Mouse (Mus musculus): ENCODE measurements at regions not wholly inside any gene's neighbourhood (a gene's known extent, or its start where the extent isn't known, plus 50 kb on each side); places are given as distances from the start of the nearest gene placed in this dataset.
"Not testable (repeated sequence)": the region's sequence is repeated elsewhere in the genome, so short reads cannot be mapped to it uniquely, and the experiment has no call there.

DNA sequence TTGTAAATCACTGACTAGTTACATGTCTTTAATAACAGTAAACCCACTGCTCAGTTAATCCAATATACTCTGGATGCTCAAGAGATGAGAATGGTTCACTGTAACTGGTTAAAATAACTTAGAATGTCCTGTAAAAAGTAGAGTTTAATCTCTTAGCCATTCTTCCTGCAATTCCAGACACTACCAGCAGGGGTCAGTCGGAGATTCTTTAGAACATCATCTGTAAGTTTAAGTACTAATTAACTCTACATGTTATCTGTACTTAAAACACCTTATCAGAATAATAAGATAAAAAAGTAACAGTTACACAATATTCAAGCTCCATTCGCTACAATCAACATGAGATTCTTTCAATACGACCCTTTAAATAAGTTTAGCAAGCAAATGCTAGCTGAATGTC is 58.7 kb upstream of the Olig3 start:
- DNase-seq (ENCODE audit: low read depth): no peak

DNA sequence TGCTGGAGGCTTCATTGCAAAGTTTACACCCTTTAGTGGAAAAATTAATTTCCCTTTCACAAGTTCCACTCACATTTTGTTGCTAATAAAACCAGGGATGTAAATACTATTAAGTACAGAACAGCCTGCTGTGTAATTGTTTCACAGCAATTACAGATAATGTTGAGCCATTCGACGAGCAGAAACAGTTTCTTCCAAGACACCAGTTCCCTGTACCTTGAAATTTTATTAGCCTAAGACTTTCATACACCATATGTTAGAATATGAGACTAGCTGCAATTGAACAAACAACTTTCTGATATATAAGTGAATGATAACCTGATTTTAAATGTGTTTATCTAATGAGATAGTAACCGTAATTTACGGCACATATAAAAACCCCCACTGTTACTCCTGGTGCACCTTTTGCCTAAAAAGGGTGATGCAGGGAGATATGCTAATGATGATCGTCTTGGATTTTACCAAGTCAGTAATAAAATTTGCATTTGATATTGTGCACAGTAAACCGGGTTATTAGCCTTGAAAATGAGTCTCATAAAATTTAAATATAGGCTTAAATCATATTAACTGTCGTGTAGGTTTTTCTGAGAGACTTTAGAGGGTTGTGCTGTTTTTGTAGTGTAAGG is 60.8 kb upstream of the Olig3 start:
- no peak for DNase-seq (ENCODE audit: low read depth)

DNA sequence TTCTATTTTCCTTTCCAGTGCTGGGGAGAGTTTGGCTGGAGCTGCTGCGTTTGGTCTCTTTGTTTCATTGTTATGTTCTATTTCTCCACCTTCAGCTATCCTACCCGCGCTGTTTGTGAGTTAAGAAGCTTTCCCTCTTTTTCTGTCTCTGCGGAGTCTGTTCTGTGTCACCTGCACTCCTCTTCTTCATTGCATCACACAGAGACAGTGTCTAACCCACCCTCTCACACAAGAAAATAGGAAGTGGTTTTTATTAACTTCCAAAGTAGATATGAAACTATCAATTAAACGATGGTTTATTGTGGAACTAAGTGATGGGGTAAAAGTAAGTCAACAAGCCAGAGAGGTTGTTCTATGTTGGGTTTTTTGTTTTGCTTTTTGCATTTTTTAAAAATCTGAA is 64.9 kb upstream of the Olig3 start:
- no peak for DNase-seq (ENCODE audit: low read depth)

DNA sequence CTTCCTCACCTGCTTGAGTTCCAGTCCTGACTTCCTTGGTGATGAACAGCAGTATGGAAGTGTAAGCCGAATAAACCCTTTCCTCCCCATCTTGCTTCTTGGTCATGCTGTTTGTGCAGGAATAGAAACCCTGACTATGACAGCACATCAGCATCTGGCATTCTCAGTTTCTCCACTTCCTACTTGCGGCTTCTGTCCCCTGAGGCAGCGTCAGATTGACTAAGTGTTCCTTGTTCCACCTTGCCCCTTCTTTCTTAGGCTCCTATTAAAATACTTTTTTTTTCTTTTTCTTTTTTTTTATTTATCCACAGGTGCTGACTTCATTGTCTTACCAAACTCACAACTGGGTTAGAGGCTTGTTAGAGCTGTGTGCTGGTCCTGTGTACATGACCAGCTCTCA is 65.3 kb upstream of the Olig3 start:
- not testable (repeated sequence) for DNase-seq (ENCODE audit: low read depth)

DNA sequence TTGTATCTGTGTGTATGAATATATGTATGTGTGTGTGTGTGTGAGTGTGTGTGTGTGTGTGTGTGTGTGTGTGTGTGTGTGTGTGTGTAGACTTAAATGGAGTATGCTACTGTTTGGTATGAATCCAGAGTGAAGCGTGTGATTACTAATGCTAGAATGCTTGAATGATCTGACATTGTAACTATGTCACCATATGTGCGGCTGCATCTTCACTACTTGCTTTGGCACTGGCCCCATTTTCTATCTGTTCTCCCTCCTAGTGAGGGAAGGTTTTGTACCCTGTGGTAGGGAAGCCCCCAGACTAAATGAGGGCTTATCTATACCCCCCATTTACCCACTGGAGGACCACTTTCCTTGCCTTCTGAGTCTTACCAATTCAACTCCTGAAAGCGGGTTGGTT is 74.2 kb upstream of the Olig3 start:
- no peak for DNase-seq (ENCODE audit: low read depth)

DNA sequence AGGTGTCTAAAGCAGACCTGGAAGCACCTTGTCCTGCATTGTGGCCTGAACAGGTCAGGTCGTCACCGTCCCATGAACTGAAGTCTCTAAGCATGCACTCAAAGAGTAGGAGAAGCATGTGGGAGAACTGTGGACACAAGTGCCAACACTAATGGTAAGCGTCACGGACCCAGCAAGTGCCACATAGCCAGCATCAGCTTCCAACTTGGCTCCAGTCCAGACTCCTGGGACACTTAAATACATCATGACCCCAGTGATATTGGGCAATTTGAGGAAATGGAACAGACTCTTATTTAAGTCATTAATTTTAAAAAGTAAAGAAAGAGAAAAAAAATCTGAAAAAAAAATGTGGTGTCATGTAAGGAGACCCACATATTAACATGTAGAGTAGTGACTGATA is 75.3 kb upstream of the Olig3 start:
- no peak for DNase-seq (ENCODE audit: low read depth)

DNA sequence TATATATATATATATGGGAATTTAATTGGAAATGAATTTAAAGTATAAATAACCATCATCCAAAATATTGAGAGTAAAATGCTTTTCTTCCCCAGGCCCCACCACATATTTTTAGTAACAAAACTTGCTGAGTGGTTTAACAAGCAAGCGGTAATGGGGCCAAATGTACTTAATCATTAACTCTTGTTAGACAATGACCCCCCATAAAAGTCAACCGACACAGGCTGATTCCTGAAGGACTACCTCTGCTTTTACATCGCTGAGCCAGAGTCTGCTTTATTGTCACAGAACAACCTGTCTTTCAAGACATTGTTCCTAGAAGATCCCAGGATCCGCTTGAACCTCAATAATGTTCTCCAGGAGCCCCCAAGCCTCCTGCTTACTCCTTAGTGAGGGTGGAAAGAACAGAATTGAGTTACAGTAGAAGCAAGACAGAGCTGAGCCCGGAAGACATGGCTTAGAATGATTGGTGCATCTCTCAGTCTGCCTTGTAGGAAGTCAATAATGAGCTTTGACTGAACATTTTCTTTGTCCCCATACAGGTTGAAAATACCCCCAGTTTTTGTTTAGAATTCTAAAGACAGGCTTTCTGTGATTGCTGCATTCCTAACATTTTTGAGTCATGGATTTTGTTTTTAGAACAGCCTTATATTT is 78.0 kb upstream of the Olig3 start:
- DNase-seq (ENCODE audit: low read depth): no peak

DNA sequence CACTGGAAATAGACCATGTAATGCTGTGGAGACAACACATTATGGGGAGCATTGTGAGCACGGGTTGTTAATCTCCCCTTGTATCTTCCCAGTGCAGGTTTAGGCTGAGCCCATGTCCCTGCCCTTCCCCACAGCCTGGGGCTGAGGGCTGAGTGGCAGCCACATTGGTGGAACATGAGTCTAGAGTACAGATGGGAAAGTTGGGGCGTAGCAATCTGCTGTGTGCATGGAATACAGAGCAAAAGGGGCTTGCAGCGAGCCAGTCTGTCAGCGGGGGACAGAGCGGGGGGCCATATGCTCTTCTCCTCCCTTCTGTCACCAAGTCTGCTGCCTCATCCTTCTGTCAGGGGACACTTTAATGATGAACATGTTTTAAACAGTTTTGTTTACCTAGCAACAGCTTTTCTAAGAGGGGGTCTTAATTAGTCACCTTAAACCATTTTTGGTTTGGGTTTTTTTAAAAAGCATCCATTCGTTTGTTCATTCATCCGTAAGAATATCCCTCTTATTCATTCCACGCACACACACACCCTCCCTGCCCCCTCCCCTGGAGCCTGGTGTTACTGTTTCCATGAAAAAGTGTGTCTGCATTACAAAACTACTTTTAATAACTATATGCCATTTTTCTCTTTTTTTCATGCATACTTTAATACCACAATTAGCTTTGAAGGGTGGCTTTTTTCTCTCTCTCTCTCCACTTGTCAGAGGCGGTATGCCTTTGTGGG is 79.1 kb upstream of the Olig3 start:
- no peak for DNase-seq (ENCODE audit: low read depth)

DNA sequence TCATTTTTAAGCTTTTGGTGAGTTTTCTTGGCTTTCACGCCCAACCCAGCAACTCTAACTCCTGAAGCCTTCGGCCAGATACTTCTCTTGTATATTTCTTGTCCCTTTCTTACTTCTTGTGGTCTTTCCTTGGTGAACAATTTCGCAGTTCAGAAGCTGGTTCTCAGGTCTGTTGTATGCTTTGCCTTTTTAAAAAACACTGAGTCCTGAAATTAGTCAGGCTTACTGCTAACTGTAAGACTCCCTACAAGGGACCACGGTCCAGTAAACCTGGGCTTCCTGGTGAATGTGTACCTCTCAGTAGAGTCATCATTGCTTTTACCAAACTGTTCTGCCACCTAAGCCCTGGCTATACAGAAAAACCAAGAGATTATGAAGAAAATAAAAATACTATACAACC is 81.3 kb upstream of the Olig3 start:
- DNase-seq (ENCODE audit: low read depth): no peak

DNA sequence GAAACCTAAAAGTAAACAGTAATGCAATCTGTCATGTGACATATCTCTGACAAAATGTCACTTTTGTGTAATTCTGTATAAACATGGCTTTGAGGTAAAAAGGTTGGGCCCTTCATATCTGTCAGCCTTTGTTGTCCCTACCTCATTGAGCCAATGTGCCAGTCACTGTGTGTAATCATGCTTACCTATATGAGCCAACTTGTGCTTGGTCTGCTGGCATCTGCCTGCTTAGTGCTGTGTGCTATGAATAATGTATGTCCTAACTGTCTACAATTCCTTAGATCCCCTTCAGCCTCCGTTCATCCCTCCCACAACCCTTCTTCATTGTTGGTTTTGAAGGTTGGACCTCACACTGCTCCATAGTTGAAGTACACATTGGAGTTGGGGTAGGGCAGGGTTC is 86.9 kb upstream of the Olig3 start:
- no peak for DNase-seq (ENCODE audit: low read depth)

DNA sequence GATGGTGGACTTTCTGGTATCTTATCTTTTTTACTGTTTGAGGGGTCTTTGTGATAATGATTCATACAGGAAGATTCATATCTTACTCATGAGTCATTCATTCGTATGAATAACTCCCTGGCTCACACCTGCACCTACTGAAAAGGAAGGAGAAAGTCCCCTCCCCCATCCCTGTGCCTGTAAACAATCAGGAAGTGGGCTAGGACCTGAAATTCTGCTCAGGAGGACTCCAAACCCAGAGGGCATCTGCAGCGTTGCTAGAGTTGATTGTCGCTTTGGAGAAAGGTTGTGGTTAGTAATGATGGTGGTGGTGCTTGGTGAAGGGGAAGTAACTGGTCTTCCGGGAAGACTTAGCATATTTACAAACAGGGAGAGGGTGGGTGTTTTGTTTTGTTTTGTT is 88.3 kb upstream of the Olig3 start:
- no peak for DNase-seq (ENCODE audit: low read depth)

DNA sequence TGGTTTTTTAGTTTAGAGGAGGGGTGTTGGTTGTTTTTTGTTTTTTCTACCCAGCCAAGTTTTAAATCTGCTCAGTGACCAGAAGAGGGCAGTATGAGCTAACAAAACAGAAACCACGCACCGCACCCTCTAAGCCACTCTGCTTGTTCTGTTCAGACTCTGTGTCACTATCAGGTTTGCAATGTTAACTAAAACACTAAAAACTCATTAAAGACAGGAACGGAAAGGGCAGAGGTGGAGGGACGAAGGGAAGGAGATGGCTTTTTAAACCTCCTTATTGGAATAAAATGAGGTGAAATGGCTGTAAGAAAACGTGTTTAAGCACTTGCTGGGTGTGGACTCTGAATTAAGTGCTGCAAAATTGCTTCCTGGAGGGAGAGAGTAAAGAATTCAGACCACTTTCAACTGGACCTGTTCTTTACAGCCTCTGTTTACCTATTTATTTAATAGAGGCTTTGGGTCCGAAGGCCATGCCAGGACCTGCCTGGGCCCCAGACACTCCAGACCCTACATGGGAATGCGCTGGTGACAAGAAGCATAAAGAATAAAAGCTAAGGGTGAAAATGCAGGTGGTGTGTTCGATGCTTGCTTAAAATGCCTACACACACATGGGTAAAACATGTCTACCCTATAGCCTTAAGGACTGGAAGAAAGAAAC is 116.1 kb upstream of the Olig3 start:
- no peak for DNase-seq (ENCODE audit: low read depth)

DNA sequence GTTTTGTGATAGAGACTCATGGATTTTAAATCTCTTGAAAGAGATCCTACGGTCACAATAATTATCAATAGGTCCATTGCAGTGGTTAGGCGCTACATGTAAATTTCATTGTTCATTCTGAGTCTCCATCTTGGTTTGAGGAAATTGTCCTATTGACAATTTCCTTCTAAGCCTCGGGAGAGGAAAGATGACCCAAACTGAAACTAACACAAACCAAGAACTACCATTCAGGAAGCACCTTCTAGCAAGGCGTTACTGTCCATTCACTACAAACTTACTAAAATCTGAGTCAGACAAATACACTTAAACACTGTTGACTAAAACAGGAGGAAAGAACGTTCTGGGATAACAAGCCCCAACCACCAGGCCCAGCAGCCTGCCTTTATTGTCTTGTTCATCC is 140.1 kb upstream of the Olig3 start:
- no peak for DNase-seq (ENCODE audit: low read depth)

DNA sequence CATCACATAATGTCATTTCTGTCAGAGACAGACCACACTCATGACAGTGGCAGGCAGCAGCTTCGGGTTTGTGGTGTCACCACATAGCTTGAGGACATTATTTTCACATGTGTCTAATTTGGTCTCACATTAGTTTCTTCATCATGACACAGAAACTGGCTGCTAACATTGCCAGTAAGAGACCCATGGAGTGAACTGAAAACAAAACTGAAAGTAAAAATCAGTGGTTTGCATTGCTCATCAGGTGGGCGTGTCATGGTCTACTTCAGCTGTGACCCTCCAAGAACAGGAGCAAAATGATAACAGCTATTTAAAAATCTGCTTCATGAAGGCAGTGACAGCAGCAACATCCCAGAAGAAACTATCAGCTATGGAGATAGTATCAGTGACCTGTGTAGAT is 146.6 kb upstream of the Olig3 start:
- DNase-seq (ENCODE audit: low read depth): no peak

DNA sequence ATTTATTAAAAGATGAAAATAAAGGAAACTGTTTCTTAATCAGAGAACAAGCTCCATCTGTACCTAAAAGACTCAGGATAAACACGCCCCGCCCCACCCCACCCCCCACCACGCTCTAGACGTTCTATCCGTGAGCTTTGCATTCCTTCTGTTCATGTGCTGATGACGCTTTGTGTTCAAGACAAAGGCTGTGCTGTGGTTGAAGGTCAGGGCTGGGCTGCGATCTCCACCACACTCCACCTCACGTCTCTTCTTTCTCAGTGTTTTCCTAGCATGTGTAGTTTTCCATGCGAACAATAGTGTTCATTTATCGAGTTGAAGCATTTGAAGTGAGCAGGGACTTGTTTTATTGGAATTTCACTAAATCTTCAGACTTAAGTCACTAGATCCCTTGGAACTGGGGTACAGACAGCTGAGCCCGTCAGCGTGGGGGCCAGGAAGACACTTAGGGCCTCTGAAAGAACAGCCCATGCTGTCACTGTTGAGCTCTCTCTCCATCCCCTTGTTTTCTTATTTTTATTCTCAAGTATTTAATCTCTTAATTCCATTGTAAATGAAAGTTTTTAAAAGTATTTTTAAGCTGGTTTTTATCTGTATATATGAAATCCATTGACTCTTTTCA is 148.1 kb upstream of the Olig3 start:
- no peak for DNase-seq (ENCODE audit: low read depth)

DNA sequence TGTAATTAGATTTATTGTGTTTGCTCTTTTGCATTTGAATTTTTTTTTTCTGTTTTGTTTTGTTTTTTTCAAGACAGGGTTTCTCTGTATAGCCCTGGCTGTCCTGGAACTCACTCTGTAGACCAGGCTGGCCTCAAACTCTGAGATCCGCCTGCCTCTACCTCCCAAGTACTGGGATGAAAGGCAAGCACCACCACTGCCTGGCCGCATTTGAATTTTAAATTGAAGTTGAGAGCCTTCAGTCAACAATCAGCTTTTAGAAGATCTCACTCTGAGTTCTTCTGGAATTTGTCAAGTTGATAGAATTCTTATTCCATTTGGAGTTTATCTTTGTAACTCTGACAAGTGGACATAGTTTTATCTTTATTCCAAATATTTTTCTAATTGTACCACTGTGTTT is 148.8 kb upstream of the Olig3 start:
- no peak for DNase-seq (ENCODE audit: low read depth)

DNA sequence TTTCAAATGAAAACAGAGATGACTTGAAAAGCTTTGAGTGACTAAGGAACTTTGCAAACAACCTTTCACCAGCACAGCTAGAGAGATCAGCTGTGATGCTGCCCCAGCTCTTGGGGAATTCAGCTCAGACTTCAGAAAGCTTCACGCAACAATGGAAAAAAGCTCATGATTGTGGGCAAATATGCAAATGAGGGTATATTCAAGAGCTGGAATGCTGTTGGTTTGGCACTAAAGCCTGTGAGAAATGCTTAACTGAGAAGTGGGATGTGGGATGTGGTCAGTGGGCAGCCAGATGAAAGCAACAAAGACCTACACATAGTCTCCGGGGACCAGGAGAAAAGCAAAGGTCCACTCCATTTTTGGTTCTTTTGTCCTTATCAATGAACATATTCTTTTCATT is 156.0 kb upstream of the Olig3 start:
- DNase-seq (ENCODE audit: low read depth): no peak

DNA sequence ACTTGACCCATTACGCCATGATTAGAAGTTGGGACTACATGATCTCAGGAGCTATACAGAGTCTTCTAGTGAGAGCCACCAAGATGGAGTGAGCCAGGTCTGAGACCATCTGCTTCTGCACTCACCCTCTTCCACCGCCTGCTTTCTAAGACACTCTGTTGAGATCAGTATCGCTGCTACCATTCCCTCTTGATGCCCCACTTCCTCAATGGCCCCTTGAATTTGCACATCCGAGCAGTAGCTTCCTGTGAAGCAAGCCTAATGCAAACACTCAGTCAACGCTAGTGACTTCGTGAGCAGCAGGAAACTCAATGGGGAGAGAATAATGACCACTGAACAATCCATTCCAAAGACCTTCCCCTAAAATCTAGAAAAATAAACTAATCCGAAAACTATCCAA is 160.7 kb upstream of the Olig3 start:
- DNase-seq (ENCODE audit: low read depth): no peak

DNA sequence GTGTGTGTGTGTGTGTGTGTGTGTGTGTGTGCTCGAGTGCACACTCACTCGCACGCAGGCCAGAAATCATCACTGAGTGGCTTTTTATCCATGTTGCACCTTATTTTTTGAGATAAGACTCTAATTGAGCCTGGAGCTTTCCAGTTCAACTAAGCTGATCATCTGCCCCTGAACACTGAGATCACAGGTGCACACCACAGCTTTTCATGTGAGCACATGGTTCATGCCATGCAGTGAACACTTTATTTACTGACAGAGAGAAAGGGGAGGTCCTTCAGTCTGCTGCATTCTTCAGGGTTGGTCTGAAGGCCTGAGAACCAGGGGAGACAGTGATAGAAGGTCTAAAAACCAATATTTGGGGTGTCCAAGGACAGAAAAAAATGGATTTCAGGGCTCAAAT is 161.7 kb upstream of the Olig3 start:
- no peak for DNase-seq (ENCODE audit: low read depth)

DNA sequence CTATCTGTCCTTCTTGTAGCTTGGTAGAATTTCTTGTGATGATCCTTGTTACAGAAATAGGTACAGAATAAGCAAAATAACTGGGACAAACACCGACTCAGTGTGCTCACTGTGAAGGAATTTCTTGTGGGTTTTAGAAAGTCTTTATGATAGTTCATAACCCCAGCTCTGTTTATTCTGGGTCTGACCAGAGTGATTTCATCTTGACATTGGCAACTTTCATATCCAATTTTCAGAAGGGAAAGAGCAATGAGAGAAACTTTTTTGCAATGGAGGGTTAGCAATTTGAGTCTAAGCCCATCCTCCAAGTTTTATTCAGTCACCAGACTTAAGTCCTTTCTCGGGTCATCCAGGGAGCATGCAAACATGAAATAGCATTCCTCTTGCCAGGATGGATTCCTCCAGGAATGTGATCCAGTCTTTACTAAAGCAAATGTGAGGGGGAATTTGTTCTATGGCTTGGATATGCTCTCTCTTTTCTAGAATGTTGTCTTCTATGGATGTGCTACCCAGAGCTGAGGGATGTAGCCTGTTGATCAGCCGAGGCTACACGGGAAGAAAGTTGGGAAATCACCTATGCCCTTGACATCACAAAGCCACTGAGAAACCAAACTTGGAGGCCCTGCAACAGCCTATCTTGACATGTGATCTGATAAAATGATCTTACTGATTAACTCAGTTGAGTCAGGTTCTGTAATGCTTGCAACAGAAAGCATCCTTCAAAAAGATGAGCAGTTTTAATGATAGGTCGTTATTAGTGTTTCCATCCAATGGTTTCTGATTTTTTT is 163.2 kb upstream of the Olig3 start:
- no peak for DNase-seq (ENCODE audit: low read depth)

DNA sequence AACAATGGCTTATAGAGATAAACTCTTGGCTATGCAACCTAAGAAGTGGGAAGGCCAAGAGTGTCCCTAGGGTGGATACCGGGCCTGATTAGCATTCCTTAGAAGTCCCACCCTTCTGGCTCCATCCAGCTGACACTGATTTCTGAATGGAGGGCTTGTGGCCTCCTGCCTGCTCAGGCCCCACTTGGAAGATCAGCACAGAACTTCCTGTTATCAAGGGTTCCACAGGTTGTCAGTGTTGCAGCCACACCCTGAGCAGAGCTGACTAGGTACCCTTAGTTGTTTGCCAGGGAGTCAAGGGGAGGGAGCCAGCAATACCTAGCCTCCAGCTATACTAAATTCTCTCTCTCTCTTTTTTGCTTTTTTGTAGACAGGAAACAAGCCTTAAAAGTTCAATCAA is 164.1 kb upstream of the Olig3 start:
- DNase-seq (ENCODE audit: low read depth): no peak

All from gonadal fat pad, adult 2 months (tissue).